Mouse (Mus musculus): ENCODE measurements around the gene Efcab9. TPM values are rescaled to one million over a fixed set of nuclear protein-coding genes. Genes with fewer than 3 reads are reported as not detected.
A peak's percentile ranks its signal among the peaks of the same experiment; 100 is the strongest.

Efcab9 gene
- polyA plus RNA-seq, 1 experiment from 2014 or later, result 0.87 TPM

GRCm38 (mm10) chr11:32551579-32552297, 19.9 kb upstream of the Efcab9 start:
- no peak; the same call in 1 of the 2 replicates for ATAC-seq (ENCODE audit: insufficient read depth, low FRiP score)
- Histone ChIP-seq H3K9me3 (replicated peaks; ENCODE audit: control insufficient read depth, low read length) (no peaks in the 10 kb centered on the region), H3K36me3 (ENCODE audit: control insufficient read depth, insufficient read depth, low read length) (no peaks in the 10 kb centered on the region), H3K4me3 (replicated peaks; ENCODE audit: low read length) (no peak overlapping the region), H3K4me1 (ENCODE audit: control insufficient read depth, insufficient read depth, low read length) (peaks cover 45% of the 10 kb centered on the region), H3K4me2 (ENCODE audit: low read depth, low read length) (no peak overlapping the region), H3K27ac (ENCODE audit: low read length) (peak overlapping the region; percentile 29; the same call in 1 of the 2 replicates), H3K27me3 (ENCODE audit: control insufficient read depth, insufficient read depth, low read length) (no peaks in the 10 kb centered on the region), H3K9ac (ENCODE audit: low read length) (peak overlapping the region; percentile 20; the same call in 1 of the 2 replicates)
- WGBS, result 57% methylated on average over 12 of the region's 12 CpGs

GRCm38 (mm10) chr11:32551056-32551455, 19.2 kb upstream of the Efcab9 start:
- no peak overlapping the region for H3K9ac ChIP-seq (ENCODE audit: low read length)
- H3K9me3 ChIP-seq (replicated peaks; ENCODE audit: control insufficient read depth, low read length), result no peaks in the 10 kb centered on the region
- ATAC-seq (ENCODE audit: insufficient read depth, low FRiP score), result no peak
- no peak overlapping the region for H3K4me2 ChIP-seq (ENCODE audit: low read depth, low read length)
- no peak overlapping the region; the same call in 1 of the 2 replicates for H3K27ac ChIP-seq (ENCODE audit: low read length)
- whole genome bisulfite sequencing, result 73% methylated on average over 4 of the region's 4 CpGs
- H3K4me3 ChIP-seq (replicated peaks; ENCODE audit: low read length), result no peak overlapping the region
- H3K36me3 ChIP-seq (ENCODE audit: control insufficient read depth, insufficient read depth, low read length), result no peaks in the 10 kb centered on the region
- H3K27me3 ChIP-seq (ENCODE audit: control insufficient read depth, insufficient read depth, low read length), result no peaks in the 10 kb centered on the region
- H3K4me1 ChIP-seq (ENCODE audit: control insufficient read depth, insufficient read depth, low read length), result peaks cover 45% of the 10 kb centered on the region

- Histone ChIP-seq H3K36me3 (ENCODE audit: control insufficient read depth, insufficient read depth, low read length) (no peaks in the 10 kb centered on the region), H3K4me2 (ENCODE audit: low read depth, low read length) (no peak overlapping the region), H3K9me3 (replicated peaks; ENCODE audit: control insufficient read depth, low read length) (no peaks in the 10 kb centered on the region), H3K4me3 (replicated peaks; ENCODE audit: low read length) (no peak overlapping the region), H3K27me3 (ENCODE audit: control insufficient read depth, insufficient read depth, low read length) (no peaks in the 10 kb centered on the region), H3K4me1 (ENCODE audit: control insufficient read depth, insufficient read depth, low read length) (peaks cover 45% of the 10 kb centered on the region), H3K27ac (ENCODE audit: low read length) (no peak overlapping the region), H3K9ac (ENCODE audit: low read length) (no peak overlapping the region)
- no peak for ATAC-seq (ENCODE audit: insufficient read depth, low FRiP score)
- 54% methylated on average over 4 of the region's 4 CpGs for WGBS
These were observed 18.2 kb upstream of the Efcab9 start for GRCm38 (mm10) chr11:32550102-32550501.

GRCm38 (mm10) chr11:32549236-32549635, 17.4 kb upstream of the Efcab9 start:
- Histone ChIP-seq H3K27ac (ENCODE audit: low read length) (no peak overlapping the region), H3K4me2 (ENCODE audit: low read depth, low read length) (no peak overlapping the region), H3K4me1 (ENCODE audit: control insufficient read depth, insufficient read depth, low read length) (peaks cover 45% of the 10 kb centered on the region), H3K9ac (ENCODE audit: low read length) (no peak overlapping the region), H3K9me3 (replicated peaks; ENCODE audit: control insufficient read depth, low read length) (no peaks in the 10 kb centered on the region), H3K36me3 (ENCODE audit: control insufficient read depth, insufficient read depth, low read length) (no peaks in the 10 kb centered on the region), H3K4me3 (replicated peaks; ENCODE audit: low read length) (no peak overlapping the region), H3K27me3 (ENCODE audit: control insufficient read depth, insufficient read depth, low read length) (no peaks in the 10 kb centered on the region)
- 71% methylated on average over 6 of the region's 6 CpGs for WGBS
- ATAC-seq (ENCODE audit: insufficient read depth, low FRiP score), result no peak

GRCm38 (mm10) chr11:32548240-32548639, 16.4 kb upstream of the Efcab9 start:
- ATAC-seq (ENCODE audit: insufficient read depth, low FRiP score), result no peak
- Histone ChIP-seq H3K27ac (ENCODE audit: low read length) (no peak overlapping the region), H3K27me3 (ENCODE audit: control insufficient read depth, insufficient read depth, low read length) (no peaks in the 10 kb centered on the region), H3K9ac (ENCODE audit: low read length) (no peak overlapping the region; the same call in 1 of the 2 replicates), H3K4me2 (ENCODE audit: low read depth, low read length) (no peak overlapping the region), H3K4me3 (replicated peaks; ENCODE audit: low read length) (no peak overlapping the region), H3K36me3 (ENCODE audit: control insufficient read depth, insufficient read depth, low read length) (no peaks in the 10 kb centered on the region), H3K9me3 (replicated peaks; ENCODE audit: control insufficient read depth, low read length) (no peaks in the 10 kb centered on the region), H3K4me1 (ENCODE audit: control insufficient read depth, insufficient read depth, low read length) (peaks cover 35% of the 10 kb centered on the region)
- 79% methylated on average over 4 of the region's 4 CpGs for WGBS

GRCm38 (mm10) chr11:32547391-32547947, 15.6 kb upstream of the Efcab9 start:
- WGBS, result 71% methylated on average over 10 of the region's 10 CpGs
- H3K4me1 ChIP-seq (ENCODE audit: control insufficient read depth, insufficient read depth, low read length), result peaks cover 27% of the 10 kb centered on the region
- H3K36me3 ChIP-seq (ENCODE audit: control insufficient read depth, insufficient read depth, low read length), result no peaks in the 10 kb centered on the region
- H3K27me3 ChIP-seq (ENCODE audit: control insufficient read depth, insufficient read depth, low read length), result no peaks in the 10 kb centered on the region
- no peak for ATAC-seq (ENCODE audit: insufficient read depth, low FRiP score)
- no peak overlapping the region for H3K4me2 ChIP-seq (ENCODE audit: low read depth, low read length)
- H3K4me3 ChIP-seq (replicated peaks; ENCODE audit: low read length), result no peak overlapping the region
- H3K27ac ChIP-seq (ENCODE audit: low read length), result no peak overlapping the region
- no peaks in the 10 kb centered on the region for H3K9me3 ChIP-seq (replicated peaks; ENCODE audit: control insufficient read depth, low read length)
- H3K9ac ChIP-seq (ENCODE audit: low read length), result no peak overlapping the region

GRCm38 (mm10) chr11:32546483-32546882, 14.6 kb upstream of the Efcab9 start:
- Histone ChIP-seq H3K9me3 (replicated peaks; ENCODE audit: control insufficient read depth, low read length) (no peaks in the 10 kb centered on the region), H3K4me3 (replicated peaks; ENCODE audit: low read length) (no peak overlapping the region), H3K27me3 (ENCODE audit: control insufficient read depth, insufficient read depth, low read length) (no peaks in the 10 kb centered on the region), H3K27ac (ENCODE audit: low read length) (no peak overlapping the region), H3K36me3 (ENCODE audit: control insufficient read depth, insufficient read depth, low read length) (no peaks in the 10 kb centered on the region), H3K4me1 (ENCODE audit: control insufficient read depth, insufficient read depth, low read length) (peaks cover 17% of the 10 kb centered on the region), H3K9ac (ENCODE audit: low read length) (no peak overlapping the region), H3K4me2 (ENCODE audit: low read depth, low read length) (no peak overlapping the region)
- WGBS, result 70% methylated on average over 5 of the region's 5 CpGs
- ATAC-seq (ENCODE audit: insufficient read depth, low FRiP score), result no peak

GRCm38 (mm10) chr11:32545605-32546004, 13.7 kb upstream of the Efcab9 start:
- Histone ChIP-seq H3K9me3 (replicated peaks; ENCODE audit: control insufficient read depth, low read length) (no peaks in the 10 kb centered on the region), H3K27me3 (ENCODE audit: control insufficient read depth, insufficient read depth, low read length) (no peaks in the 10 kb centered on the region), H3K4me3 (replicated peaks; ENCODE audit: low read length) (no peak overlapping the region), H3K36me3 (ENCODE audit: control insufficient read depth, insufficient read depth, low read length) (no peaks in the 10 kb centered on the region), H3K9ac (ENCODE audit: low read length) (no peak overlapping the region), H3K4me2 (ENCODE audit: low read depth, low read length) (no peak overlapping the region), H3K27ac (ENCODE audit: low read length) (no peak overlapping the region), H3K4me1 (ENCODE audit: control insufficient read depth, insufficient read depth, low read length) (peaks cover 9% of the 10 kb centered on the region)
- ATAC-seq (ENCODE audit: insufficient read depth, low FRiP score), result no peak
- 88% methylated on average over 12 of the region's 12 CpGs for WGBS

GRCm38 (mm10) chr11:32544497-32544896, 12.6 kb upstream of the Efcab9 start:
- Histone ChIP-seq H3K4me3 (replicated peaks; ENCODE audit: low read length) (no peak overlapping the region), H3K4me2 (ENCODE audit: low read depth, low read length) (no peak overlapping the region), H3K27me3 (ENCODE audit: control insufficient read depth, insufficient read depth, low read length) (no peaks in the 10 kb centered on the region), H3K9ac (ENCODE audit: low read length) (no peak overlapping the region), H3K9me3 (replicated peaks; ENCODE audit: control insufficient read depth, low read length) (no peaks in the 10 kb centered on the region), H3K4me1 (ENCODE audit: control insufficient read depth, insufficient read depth, low read length) (peaks cover 17% of the 10 kb centered on the region), H3K27ac (ENCODE audit: low read length) (no peak overlapping the region), H3K36me3 (ENCODE audit: control insufficient read depth, insufficient read depth, low read length) (no peaks in the 10 kb centered on the region)
- 81% methylated on average over 5 of the region's 5 CpGs for WGBS
- no peak for ATAC-seq (ENCODE audit: insufficient read depth, low FRiP score)

Measured in stomach, embryonic 16.5 days (tissue).